Mouse (Mus musculus): ENCODE measurements around the gene Npas3. TPM values are rescaled to one million over a fixed set of nuclear protein-coding genes. Genes with fewer than 3 reads are reported as not detected.

The Npas3 gene
- total RNA-seq, 1 experiment from 2014 or later: not detected

GRCm38 (mm10) chr12:53825251-53825650 lies 576.8 kb downstream of the Npas3 start:
- ATAC-seq (replicated peaks; ENCODE audit: insufficient number of reproducible peaks, low FRiP score, low TSS enrichment, poor library complexity, severe bottlenecking): no peak

GRCm38 (mm10) chr12:53825898-53826605 lies 577.6 kb downstream of the Npas3 start:
- no peak for ATAC-seq (replicated peaks; ENCODE audit: insufficient number of reproducible peaks, low FRiP score, low TSS enrichment, poor library complexity, severe bottlenecking)

- no peak for ATAC-seq (replicated peaks; ENCODE audit: insufficient number of reproducible peaks, low FRiP score, low TSS enrichment, poor library complexity, severe bottlenecking)
Measured at GRCm38 (mm10) chr12:53826812-53827211, 578.3 kb downstream of the Npas3 start.

- ATAC-seq (replicated peaks; ENCODE audit: insufficient number of reproducible peaks, low FRiP score, low TSS enrichment, poor library complexity, severe bottlenecking): no peak
Measured at GRCm38 (mm10) chr12:53832590-53832989, 584.1 kb downstream of the Npas3 start.

GRCm38 (mm10) chr12:53833348-53833747 lies 584.9 kb downstream of the Npas3 start:
- ATAC-seq (replicated peaks; ENCODE audit: insufficient number of reproducible peaks, low FRiP score, low TSS enrichment, poor library complexity, severe bottlenecking): no peak

- no peak for ATAC-seq (replicated peaks; ENCODE audit: insufficient number of reproducible peaks, low FRiP score, low TSS enrichment, poor library complexity, severe bottlenecking)
Measured at GRCm38 (mm10) chr12:53836031-53836790, 587.7 kb downstream of the Npas3 start.

GRCm38 (mm10) chr12:53837408-53837807 lies 588.9 kb downstream of the Npas3 start:
- no peak for ATAC-seq (replicated peaks; ENCODE audit: insufficient number of reproducible peaks, low FRiP score, low TSS enrichment, poor library complexity, severe bottlenecking)

- no peak for ATAC-seq (replicated peaks; ENCODE audit: insufficient number of reproducible peaks, low FRiP score, low TSS enrichment, poor library complexity, severe bottlenecking)
Measured at GRCm38 (mm10) chr12:53838541-53838940, 590.1 kb downstream of the Npas3 start.

- ATAC-seq (replicated peaks; ENCODE audit: insufficient number of reproducible peaks, low FRiP score, low TSS enrichment, poor library complexity, severe bottlenecking): no peak
Measured at GRCm38 (mm10) chr12:53841928-53842671, 593.6 kb downstream of the Npas3 start.

- ATAC-seq (replicated peaks; ENCODE audit: insufficient number of reproducible peaks, low FRiP score, low TSS enrichment, poor library complexity, severe bottlenecking): no peak
Measured at GRCm38 (mm10) chr12:53843626-53844025, 595.1 kb downstream of the Npas3 start.

GRCm38 (mm10) chr12:53846154-53846665 lies 597.7 kb downstream of the Npas3 start:
- ATAC-seq (replicated peaks; ENCODE audit: insufficient number of reproducible peaks, low FRiP score, low TSS enrichment, poor library complexity, severe bottlenecking): no peak

GRCm38 (mm10) chr12:53849263-53849662 lies 600.8 kb downstream of the Npas3 start:
- no peak for ATAC-seq (replicated peaks; ENCODE audit: insufficient number of reproducible peaks, low FRiP score, low TSS enrichment, poor library complexity, severe bottlenecking)

GRCm38 (mm10) chr12:53852432-53852831 lies 604.0 kb downstream of the Npas3 start:
- no peak for ATAC-seq (replicated peaks; ENCODE audit: insufficient number of reproducible peaks, low FRiP score, low TSS enrichment, poor library complexity, severe bottlenecking)

GRCm38 (mm10) chr12:53860176-53860575 lies 611.7 kb downstream of the Npas3 start:
- no peak for ATAC-seq (replicated peaks; ENCODE audit: insufficient number of reproducible peaks, low FRiP score, low TSS enrichment, poor library complexity, severe bottlenecking)

GRCm38 (mm10) chr12:53862281-53862680 lies 613.8 kb downstream of the Npas3 start:
- ATAC-seq (replicated peaks; ENCODE audit: insufficient number of reproducible peaks, low FRiP score, low TSS enrichment, poor library complexity, severe bottlenecking): no peak

- no peak for ATAC-seq (replicated peaks; ENCODE audit: insufficient number of reproducible peaks, low FRiP score, low TSS enrichment, poor library complexity, severe bottlenecking)
Measured at GRCm38 (mm10) chr12:53864436-53865136, 616.1 kb downstream of the Npas3 start.

GRCm38 (mm10) chr12:53865691-53866090 lies 617.2 kb downstream of the Npas3 start:
- no peak for ATAC-seq (replicated peaks; ENCODE audit: insufficient number of reproducible peaks, low FRiP score, low TSS enrichment, poor library complexity, severe bottlenecking)

- no peak for ATAC-seq (replicated peaks; ENCODE audit: insufficient number of reproducible peaks, low FRiP score, low TSS enrichment, poor library complexity, severe bottlenecking)
Measured at GRCm38 (mm10) chr12:53869981-53870380, 621.5 kb downstream of the Npas3 start.

GRCm38 (mm10) chr12:53875226-53875625 lies 626.7 kb downstream of the Npas3 start:
- ATAC-seq (replicated peaks; ENCODE audit: insufficient number of reproducible peaks, low FRiP score, low TSS enrichment, poor library complexity, severe bottlenecking): no peak
